Mouse (Mus musculus): ENCODE measurements around the gene Klhl24.

GRCm38 (mm10) chr16:20076675-20077074, 20.7 kb upstream of the Klhl24 start:
- no peak for TF ChIP-seq CTCF (IDR thresholded peaks at IDR 0.05; ENCODE audit: borderline replicate concordance, extremely low read depth, insufficient read depth, insufficient read length)
- TF ChIP-seq POLR2A (IDR thresholded peaks at IDR 0.05; ENCODE audit: borderline replicate concordance, extremely low read depth, insufficient read depth, insufficient read length, poor library complexity, severe bottlenecking), result no peak

Data from brain, embryonic 14.5 days (tissue).